Mouse (Mus musculus): ENCODE measurements at regions not wholly inside any gene's neighbourhood (a gene's known extent, or its start where the extent isn't known, plus 50 kb on each side); places are given as distances from the start of the nearest gene placed in this dataset.

DNA sequence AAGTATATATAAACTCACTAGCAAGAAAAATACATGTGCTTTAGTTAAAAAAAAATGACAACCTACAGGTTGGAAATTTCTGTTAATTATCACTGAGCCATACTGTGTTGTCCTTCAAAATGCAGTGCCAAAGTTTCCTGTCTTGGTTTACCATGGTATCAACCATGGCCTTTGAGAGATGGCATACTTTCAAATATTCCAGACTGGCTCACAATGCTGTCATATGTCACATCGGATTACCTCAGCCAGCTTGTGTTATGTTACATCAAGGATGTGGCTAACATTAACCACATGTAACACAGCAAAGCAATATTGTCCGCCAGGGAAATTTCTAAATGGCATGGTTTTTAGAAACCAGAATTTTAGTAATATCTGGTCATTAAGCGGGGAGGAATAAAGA lies 140.3 kb downstream of the Alx1 start:
- TF ChIP-seq POLR2A (IDR thresholded peaks at IDR 0.05; ENCODE audit: insufficient read length, low read depth): no peak
- TF ChIP-seq MAX (IDR thresholded peaks at IDR 0.05; ENCODE audit: low read depth): no peak
- TF ChIP-seq POLR2AphosphoS2 (IDR thresholded peaks at IDR 0.05; ENCODE audit: insufficient read length, low read depth): no peak
- no peak for TF ChIP-seq TCF12 (IDR thresholded peaks at IDR 0.05; ENCODE audit: insufficient read depth, poor library complexity, severe bottlenecking)
- no peak for TF ChIP-seq CEBPB (IDR thresholded peaks at IDR 0.05; ENCODE audit: insufficient read depth, poor library complexity, severe bottlenecking)
- TF ChIP-seq USF1 (IDR thresholded peaks at IDR 0.05; ENCODE audit: low read depth): no peak
- TF ChIP-seq MYOG (IDR thresholded peaks at IDR 0.05; ENCODE audit: control insufficient read depth in 1 of 3, insufficient read depth in 1 of 3, insufficient read length in 2 of 3, low read depth in 2 of 3): no peak
- no peak for TF ChIP-seq REST (IDR thresholded peaks at IDR 0.05; ENCODE audit: insufficient read depth, insufficient read length)
- no peak for TF ChIP-seq MYOD1 (IDR thresholded peaks at IDR 0.05; ENCODE audit: control insufficient read depth in 1 of 3, insufficient read length in 2 of 3, low read depth in 2 of 3)
- TF ChIP-seq TCF3 (IDR thresholded peaks at IDR 0.05; ENCODE audit: insufficient read length, low read depth): no peak
